Mouse (Mus musculus): ENCODE results near the gene Arhgef11. TPM values are rescaled to one million over a fixed set of nuclear protein-coding genes. Genes with fewer than 3 reads are reported as not detected.

Gene Arhgef11
- polyA plus RNA-seq, 1 experiment: 39.4 TPM

Other genes starting within 250 kb of the Arhgef11 start
- 0.50 and 0.56 TPM in 2 replicates for gene Fcrl1, start 241.2 kb upstream of the Arhgef11 start, polyA plus RNA-seq (2012; rRNA removed)
- gene Fcrl5, start 181.8 kb upstream of the Arhgef11 start, polyA plus RNA-seq (2012; rRNA removed): not detected in 2 replicates
- gene Etv3, start 92.2 kb upstream of the Arhgef11 start, polyA plus RNA-seq (2012; rRNA removed): 15.0 and 15.7 TPM in 2 replicates
- gene Lrrc71, start 131.1 kb downstream of the Arhgef11 start, polyA plus RNA-seq (2012; rRNA removed): 0.19 and 0.40 TPM in 2 replicates
- gene Ntrk1, start 177.6 kb downstream of the Arhgef11 start, polyA plus RNA-seq (2012; rRNA removed): 0.08 and 0.19 TPM in 2 replicates
- 0.38 and 0.46 TPM in 2 replicates for gene Insrr, start 179.4 kb downstream of the Arhgef11 start, polyA plus RNA-seq (2012; rRNA removed)
- 9.9 and 10.2 TPM in 2 replicates for gene Pear1, start 206.7 kb downstream of the Arhgef11 start, polyA plus RNA-seq (2012; rRNA removed)
- gene Sh2d2a, start 229.2 kb downstream of the Arhgef11 start, polyA plus RNA-seq (2012; rRNA removed): 0.02 and 0.06 TPM in 2 replicates

Measured in frontal cortex, adult 2 months (tissue).